Mouse (Mus musculus): ENCODE data around the gene Rasa2. TPM values are rescaled to one million over a fixed set of nuclear protein-coding genes. Genes with fewer than 3 reads are reported as not detected.
"Not testable (repeated sequence)": the region's sequence is repeated elsewhere in the genome, so short reads cannot be mapped to it uniquely, and the experiment has no call there.

Rasa2 gene
- 1 to 10 TPM; 9.3 to 9.7 TPM for total RNA-seq (2021)

GRCm38 (mm10) chr9:96631389-96632072 is at the start of gene Rasa2:
Rasa2 (minus strand) TSS chr9:96631617.
- DNase-seq = peak; percentile 94

DNA sequence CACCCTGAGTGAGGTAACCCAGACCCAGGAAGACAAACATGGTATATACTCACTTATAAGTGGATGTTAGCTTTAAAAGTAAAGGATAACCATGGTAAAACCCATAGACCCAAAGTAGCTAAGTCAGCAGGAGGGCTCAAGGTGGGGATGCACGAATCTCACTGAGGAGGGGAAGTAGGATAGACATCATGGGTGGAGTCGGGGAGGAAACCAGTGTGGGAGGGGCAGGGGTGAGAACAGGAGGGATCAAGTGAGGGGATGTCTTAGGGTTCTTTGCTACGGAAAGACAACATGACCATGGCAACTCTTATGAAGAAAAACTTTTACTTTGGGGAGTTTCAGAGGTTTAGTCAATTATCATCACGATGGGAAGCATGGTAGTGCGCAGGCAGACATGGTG is 47.2 kb upstream of the Rasa2 start:
- no peak for DNase-seq

DNA sequence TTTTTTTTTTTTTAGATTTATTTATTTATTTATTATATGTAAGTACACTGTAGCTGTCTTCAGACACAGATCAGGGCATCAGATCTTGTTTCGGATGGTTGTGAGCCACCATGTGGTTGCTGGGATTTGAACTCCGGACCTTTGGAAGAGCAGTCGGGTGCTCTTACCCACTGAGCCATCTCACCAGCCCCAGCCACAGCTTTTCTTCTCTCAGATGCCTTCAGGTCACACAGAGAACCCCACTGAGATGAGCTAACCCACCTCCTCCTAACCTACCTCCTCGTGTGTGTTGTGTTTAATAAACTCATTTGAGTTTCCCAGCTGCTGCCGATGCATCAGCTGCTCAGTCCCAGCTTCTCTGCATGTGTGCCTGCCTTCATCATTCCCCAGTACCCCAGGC is 46.3 kb upstream of the Rasa2 start:
- DNase-seq = not testable (repeated sequence)

GRCm38 (mm10) chr9:96676671-96677070 is 45.3 kb upstream of the Rasa2 start:
- no peak for DNase-seq

- DNase-seq = no peak
Observed at GRCm38 (mm10) chr9:96675763-96676640, 44.6 kb upstream of the Rasa2 start.

DNA sequence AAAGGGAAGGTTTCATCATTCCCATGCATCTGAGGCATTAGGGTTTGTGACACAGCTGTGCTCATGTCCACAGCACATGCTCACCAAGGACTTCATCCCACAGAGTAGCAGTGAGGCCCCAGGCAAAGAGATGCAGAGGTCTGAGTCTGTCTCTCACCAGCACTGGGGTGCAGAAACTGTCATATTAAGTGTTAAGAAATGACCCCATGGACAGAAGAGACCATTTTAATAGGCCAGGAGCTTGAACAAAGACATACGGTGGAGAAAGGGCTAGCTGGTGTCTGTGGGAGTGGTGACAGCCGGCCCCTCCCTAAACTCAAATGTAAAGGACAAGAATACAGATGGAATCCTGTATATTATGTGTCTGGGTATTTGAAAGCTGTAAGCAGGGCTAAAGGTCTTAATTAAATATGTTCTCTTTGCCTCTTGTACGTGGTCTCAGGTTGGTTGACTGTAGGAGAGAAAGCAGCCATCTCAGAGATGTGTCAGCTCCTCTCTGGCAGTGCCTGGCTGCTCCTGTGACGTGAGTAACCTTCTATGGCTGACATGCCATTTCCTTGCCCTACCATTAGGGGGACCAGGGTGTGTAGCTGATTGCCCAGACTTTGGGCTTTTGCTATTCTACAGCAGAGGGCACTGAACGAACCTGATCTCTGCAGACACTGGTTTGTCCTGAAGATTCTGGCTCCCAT is 43.8 kb upstream of the Rasa2 start:
- peak; percentile 71 for DNase-seq

DNA sequence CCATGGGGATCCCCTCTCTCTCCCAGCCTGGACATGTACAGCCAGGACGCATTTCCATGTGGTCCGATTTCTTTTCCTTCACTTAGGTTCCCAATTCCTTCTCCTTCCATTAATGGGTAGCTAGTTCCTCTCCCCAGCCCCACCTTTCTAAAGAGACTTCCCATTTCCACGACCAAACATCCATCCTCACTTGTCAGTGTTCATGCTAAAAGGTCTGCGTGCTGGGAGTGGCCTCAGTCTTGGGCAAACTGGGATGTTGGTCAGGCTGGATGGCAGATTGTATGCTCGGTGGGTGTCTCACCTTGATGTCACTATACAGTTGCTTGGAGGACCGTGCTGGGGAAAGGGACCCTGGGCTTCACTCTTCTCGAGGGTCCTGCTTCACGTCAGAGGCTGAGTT is 42.9 kb upstream of the Rasa2 start:
- no peak for DNase-seq

GRCm38 (mm10) chr9:96672466-96672865 is 41.0 kb upstream of the Rasa2 start:
- DNase-seq = no peak

DNA sequence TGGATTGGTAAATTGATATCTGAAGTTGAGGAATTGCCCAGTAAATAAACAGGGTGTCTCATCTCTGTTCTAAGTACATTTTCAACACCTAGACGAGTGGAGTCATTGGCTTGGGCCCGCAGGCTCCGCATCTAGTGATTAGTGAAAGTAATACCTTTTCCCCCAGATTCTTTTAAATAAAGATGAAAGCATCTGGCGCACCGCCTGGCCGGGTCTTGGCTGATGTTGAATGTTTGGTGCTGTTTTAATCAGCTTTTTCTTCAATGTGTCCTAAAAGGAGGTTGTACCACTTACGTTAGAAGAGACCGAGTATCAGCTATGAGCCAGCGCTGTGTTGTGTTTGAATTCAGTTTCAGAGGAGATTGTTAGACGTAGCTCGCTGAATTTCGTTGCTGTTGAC is 39.8 kb upstream of the Rasa2 start:
- no peak for DNase-seq

GRCm38 (mm10) chr9:96669877-96670276 is 38.5 kb upstream of the Rasa2 start:
- DNase-seq = peak; percentile 96

- peak; percentile 81 for DNase-seq
Observed at GRCm38 (mm10) chr9:96668628-96669027, 37.2 kb upstream of the Rasa2 start.

DNA sequence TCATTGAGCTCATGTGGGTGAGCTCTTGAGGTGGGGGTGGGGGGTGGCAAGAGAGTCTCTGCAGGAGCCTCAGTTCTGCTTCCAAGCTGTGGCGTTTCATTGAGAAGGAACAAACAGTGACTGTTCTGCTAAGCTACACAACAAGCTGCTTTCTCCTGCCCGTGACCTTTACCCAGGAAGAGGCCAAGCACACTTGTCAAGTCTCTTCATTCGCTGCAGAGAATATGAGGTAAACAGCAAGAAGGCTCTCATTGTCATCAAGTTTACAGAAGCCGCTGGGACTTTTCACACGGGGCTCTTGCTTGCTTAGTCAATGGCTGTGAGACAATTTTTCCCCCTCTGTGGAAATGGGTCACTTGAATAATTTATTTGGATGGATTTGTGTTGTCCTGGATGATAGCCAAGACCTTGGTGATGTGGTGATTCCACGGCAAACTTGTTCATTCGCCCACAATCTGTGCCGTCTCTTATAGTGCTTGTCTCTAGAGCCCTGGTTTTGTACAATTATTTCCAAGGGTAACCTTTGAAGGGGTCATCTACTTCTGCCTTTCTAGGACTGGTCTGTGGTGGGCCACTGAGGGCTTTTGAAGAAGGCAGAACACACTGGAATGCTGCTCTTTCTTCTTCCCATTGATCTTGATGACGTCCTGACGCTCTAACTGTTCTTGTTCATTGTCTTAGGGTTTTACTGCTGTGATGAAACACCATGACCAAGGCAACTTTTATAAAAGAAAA is 29.3 kb upstream of the Rasa2 start:
- DNase-seq = no peak

DNA sequence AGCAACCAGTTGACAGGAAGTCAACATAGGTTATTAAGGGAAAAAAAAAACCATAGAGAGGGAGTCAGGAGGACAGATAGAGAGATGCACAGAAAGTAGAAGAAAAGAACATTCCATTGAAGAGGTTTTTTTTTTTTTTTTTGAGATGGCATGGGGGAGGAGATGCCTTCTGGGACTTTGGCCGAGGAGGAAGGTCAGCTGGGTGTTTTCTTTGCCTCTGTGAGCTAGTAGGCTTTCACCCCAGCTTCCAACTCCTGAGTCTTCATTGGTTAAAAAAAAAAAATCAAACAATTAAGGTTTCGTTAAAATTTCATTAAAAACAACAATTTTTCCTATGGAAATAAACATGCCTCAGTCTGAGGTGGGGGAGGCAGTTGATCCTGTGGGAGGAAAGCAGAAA is 28.4 kb upstream of the Rasa2 start:
- DNase-seq = no peak

DNA sequence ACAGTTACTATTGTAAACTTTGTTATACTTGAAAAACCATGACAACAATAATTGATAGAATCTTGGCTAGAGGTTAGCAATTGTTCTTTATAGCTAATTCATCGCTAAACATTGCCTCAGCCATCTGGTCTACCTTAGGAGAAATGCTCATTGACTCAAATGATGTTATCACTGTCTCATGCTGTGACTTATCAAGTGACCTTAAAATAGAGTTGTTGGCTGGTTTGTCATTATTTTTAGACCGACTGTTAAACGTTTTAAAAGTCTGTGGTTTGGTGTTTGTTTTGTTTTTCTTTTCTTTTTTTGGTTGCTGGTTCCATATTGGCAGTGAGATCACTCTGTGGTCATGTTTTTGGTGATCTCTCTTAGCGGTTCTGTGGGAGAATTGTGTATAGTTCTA is 22.1 kb upstream of the Rasa2 start:
- DNase-seq = no peak

DNA sequence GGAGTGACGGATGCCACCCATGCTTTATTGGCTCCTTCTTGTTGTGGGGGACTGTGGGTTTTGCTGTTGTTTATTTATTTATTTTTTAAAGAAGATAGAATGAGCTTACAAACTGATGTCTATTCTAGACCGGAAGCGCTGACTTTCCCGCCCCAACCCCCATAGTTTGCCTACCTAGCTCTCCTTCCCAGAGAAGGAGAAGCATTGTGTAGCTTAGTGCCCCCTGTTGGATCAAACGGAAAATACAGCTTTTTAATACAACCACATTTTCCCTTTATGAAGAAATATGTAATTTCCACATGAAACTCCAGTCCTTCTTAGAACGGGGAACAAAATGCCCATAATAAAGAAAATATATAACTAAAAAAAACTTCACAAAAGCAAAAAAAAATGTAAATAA is 21.3 kb upstream of the Rasa2 start:
- no peak for DNase-seq

DNA sequence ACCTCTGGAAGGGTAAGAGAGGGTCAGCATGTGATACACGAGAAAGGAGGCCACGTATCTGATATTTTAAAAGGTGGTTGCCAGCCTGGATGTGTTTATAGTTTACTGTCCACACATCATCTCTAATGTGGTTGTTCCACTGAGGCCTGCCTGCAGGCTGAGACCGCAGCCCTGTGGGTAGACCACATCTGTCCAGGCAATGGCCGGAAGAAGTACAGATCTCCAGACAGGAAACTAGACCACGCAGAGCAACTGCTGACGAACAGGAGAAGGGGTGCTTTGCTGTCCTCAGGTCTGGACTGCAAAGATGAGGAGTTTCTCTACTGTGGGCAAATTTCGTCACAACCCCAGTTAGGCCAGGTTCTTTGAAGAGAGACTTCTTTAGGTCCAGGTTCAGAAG is 19.4 kb upstream of the Rasa2 start:
- no peak for DNase-seq

GRCm38 (mm10) chr9:96649924-96650323 is 18.5 kb upstream of the Rasa2 start:
- no peak for DNase-seq

- DNase-seq = no peak
Observed at GRCm38 (mm10) chr9:96649362-96649761, 17.9 kb upstream of the Rasa2 start.

DNA sequence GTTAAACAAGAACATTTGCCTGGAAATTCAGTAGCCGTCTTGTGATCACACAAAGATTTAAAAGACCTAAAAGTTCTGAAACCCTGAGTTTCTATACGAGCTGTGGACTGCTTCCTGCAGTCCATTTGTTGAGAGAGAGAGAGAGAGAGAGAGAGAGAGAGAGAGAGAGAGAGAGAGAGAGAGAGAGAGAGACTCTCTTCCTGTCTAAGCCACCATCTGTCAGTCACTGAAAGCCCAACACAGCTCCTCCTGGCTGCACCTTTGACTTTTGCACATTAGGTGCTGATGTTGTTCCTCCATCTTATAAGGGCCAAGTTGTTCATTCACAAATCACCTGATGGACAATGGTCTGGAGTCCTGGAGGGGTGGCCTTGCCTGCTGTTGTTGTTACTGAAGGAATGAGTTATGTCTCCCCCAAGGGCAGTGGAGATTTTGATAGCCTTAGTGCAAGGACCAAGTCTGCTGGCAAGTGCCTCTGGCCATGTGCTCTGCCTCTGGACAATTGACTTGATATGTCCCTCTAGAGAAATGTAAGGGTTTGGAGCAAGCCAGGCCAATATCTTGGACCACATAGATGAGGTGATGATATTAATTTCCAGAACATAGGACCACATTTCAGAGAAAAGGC is 15.4 kb upstream of the Rasa2 start:
- DNase-seq = no peak

GRCm38 (mm10) chr9:96644840-96645239 is 13.4 kb upstream of the Rasa2 start:
- no peak for DNase-seq

DNA sequence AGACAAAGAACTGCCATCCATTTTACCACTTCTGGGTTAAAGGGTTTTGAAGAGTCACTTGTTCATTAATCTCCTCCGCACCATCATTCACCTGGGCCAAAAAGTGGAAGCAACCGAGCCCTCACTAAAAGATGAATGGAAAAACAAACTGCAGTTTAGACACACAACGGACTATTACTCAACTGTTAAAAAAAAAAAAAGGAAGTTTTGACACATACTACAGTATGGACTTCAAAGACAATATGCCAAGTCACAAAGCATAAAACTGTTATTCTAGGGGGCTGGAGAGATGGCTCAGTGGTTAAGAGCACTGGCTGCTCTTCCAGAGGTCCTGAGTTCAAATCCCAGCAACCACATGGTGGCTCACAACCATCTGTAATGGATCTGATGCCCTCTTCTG is 12.6 kb upstream of the Rasa2 start:
- DNase-seq = not testable (repeated sequence)

- DNase-seq = no peak
Observed at GRCm38 (mm10) chr9:96639451-96639850, 8.0 kb upstream of the Rasa2 start.

All from heart, postnatal 4 days (tissue).